Mouse (Mus musculus) MEL (cell line): ENCODE results near the gene Prkci. TPM values are rescaled to one million over a fixed set of nuclear protein-coding genes. Genes with fewer than 3 reads are reported as not detected.

Source experiments
- DNase-seq: peaks from one replicate; pipeline ENCODE4 v3.0.0; 2011; ENCODE audit warnings: low read depth, low spot score
- H3K27ac ChIP-seq: 2 replicates; pipeline ENCODE4 v1.5.1; 2012; ENCODE audit warnings: low read depth, mild to moderate bottlenecking, control low read depth, low read length, moderate library complexity; ENCODE audit not compliant: control insufficient read depth
- H3K27me3 ChIP-seq, 2 experiments: fragments of 150-350 bp in 1 of 2; sonication (generic) in 1 of 2; 2 replicates each; pipeline ENCODE4 v1.6.1; 2012; ENCODE audit warnings: low read length in 2 of 2, mild to moderate bottlenecking in 2 of 2, improper control_type of control experiment in 1 of 2, moderate library complexity in 1 of 2; ENCODE audit not compliant: insufficient read depth in 2 of 2, control insufficient read depth in 1 of 2
- H3K36me3 ChIP-seq, 2 experiments: 2 replicates each; pipeline ENCODE4 v1.6.1; 2012 to 2014; ENCODE audit warnings: low read length in 2 of 2, improper control_type of control experiment in 1 of 2, inconsistent platforms in 1 of 2, mild to moderate bottlenecking in 1 of 2; ENCODE audit not compliant: insufficient read depth in 2 of 2, control insufficient read depth in 1 of 2
- H3K4me1 ChIP-seq, 2 experiments: fragments of 150-350 bp in 1 of 2; sonication (generic) in 1 of 2; 2 replicates each; pipeline ENCODE4 v1.6.1; 2012; ENCODE audit warnings: low read length in 2 of 2, improper control_type of control experiment in 1 of 2, mild to moderate bottlenecking in 1 of 2; ENCODE audit not compliant: insufficient read depth in 2 of 2, control insufficient read depth in 1 of 2
- H3K4me3 ChIP-seq, 2 experiments: fragments of 150-350 bp in 1 of 2; sonication (generic) in 1 of 2; 2 replicates each; pipeline ENCODE4 v1.5.1; 2012; ENCODE audit warnings: low read depth in 2 of 2, low read length in 2 of 2, mild to moderate bottlenecking in 2 of 2, moderate library complexity in 2 of 2, control low read depth in 1 of 2, improper control_type of control experiment in 1 of 2; ENCODE audit not compliant: control insufficient read depth in 1 of 2, insufficient read depth in 1 of 2
- H3K79me2 ChIP-seq: 2 replicates; pipeline ENCODE4 v1.6.1; 2012; ENCODE audit warnings: mild to moderate bottlenecking, low read length, moderate library complexity; ENCODE audit not compliant: control insufficient read depth, poor library complexity, insufficient read depth
- H3K9ac ChIP-seq: 2 replicates; pipeline ENCODE4 v1.6.1; 2012; ENCODE audit warnings: low read depth, mild to moderate bottlenecking, control low read depth, low read length, moderate library complexity; ENCODE audit not compliant: control insufficient read depth, poor library complexity, severe bottlenecking
- H3K9me3 ChIP-seq: fragments of 150-350 bp; sonication (generic); replicated peaks from 2 replicates; pipeline ENCODE4 v1.6.1; 2012; ENCODE audit warnings: mild to moderate bottlenecking, low read length, improper control_type of control experiment, moderate library complexity; ENCODE audit not compliant: insufficient read depth
- BHLHE40 ChIP-seq: IDR thresholded peaks from 2 replicates; pipeline ENCODE4 v1.6.1; 2012; ENCODE audit warnings: low read depth, mild to moderate bottlenecking, inconsistent platforms, low read length, improper control_type of control experiment, borderline replicate concordance
- CHD1 ChIP-seq: IDR thresholded peaks from 2 replicates; pipeline ENCODE4 v1.6.1; 2012; ENCODE audit warnings: low read depth, mild to moderate bottlenecking, inconsistent platforms, low read length, improper control_type of control experiment
- CHD2 ChIP-seq: IDR thresholded peaks from 2 replicates; pipeline ENCODE4 v1.6.1; 2011; ENCODE audit warnings: low read length, improper control_type of control experiment
- CTCF ChIP-seq, 3 experiments: IDR thresholded peaks in 2 of 3; conservative IDR thresholded peaks in 1 of 3; 2 replicates each; pipeline ENCODE4 v1.5.1; 2011 to 2012; ENCODE audit warnings: low read length in 3 of 3, low read depth in 2 of 3, mild to moderate bottlenecking in 2 of 3, improper control_type of control experiment in 1 of 3, inconsistent platforms in 1 of 3, mixed read lengths in 1 of 3, moderate library complexity in 1 of 3; ENCODE audit not compliant: control insufficient read depth in 1 of 3, insufficient read depth in 1 of 3, poor library complexity in 1 of 3, severe bottlenecking in 1 of 3
- ELF1 ChIP-seq: IDR thresholded peaks from 2 replicates; pipeline ENCODE4 v1.6.1; 2014; ENCODE audit warnings: low read depth, mild to moderate bottlenecking, inconsistent platforms, low read length, improper control_type of control experiment, moderate library complexity
- EP300 ChIP-seq, 2 experiments: IDR thresholded peaks; 2 replicates each; pipeline ENCODE4 v1.6.1; 2011; ENCODE audit warnings: improper control_type of control experiment in 2 of 2, low read length in 2 of 2, low read depth in 1 of 2, mild to moderate bottlenecking in 1 of 2
- ETS1 ChIP-seq: IDR thresholded peaks from 2 replicates; pipeline ENCODE4 v1.6.1; 2012; ENCODE audit warnings: low read depth, mild to moderate bottlenecking, inconsistent platforms, low read length, improper control_type of control experiment, moderate library complexity
- GABPA ChIP-seq: IDR thresholded peaks from 2 replicates; pipeline ENCODE4 v1.6.1; 2012; ENCODE audit warnings: low read depth, mild to moderate bottlenecking, inconsistent platforms, low read length, improper control_type of control experiment, moderate library complexity
- GATA1 ChIP-seq: IDR thresholded peaks from 2 replicates; pipeline ENCODE4 v1.6.1; 2011; ENCODE audit warnings: low read depth, low read length, improper control_type of control experiment
- JUND ChIP-seq: IDR thresholded peaks from 2 replicates; pipeline ENCODE4 v1.6.1; 2011; ENCODE audit warnings: low read depth, mild to moderate bottlenecking, improper control_type of control experiment, low read length
- KAT2A ChIP-seq: conservative IDR thresholded peaks from 2 replicates; pipeline ENCODE4 v1.6.1; 2012; ENCODE audit warnings: low read depth, low read length, improper control_type of control experiment, inconsistent platforms
- MAX ChIP-seq: IDR thresholded peaks from 2 replicates; pipeline ENCODE4 v1.6.1; 2011; ENCODE audit warnings: low read length, improper control_type of control experiment
- MYB ChIP-seq: IDR thresholded peaks from 2 replicates; pipeline ENCODE4 v1.6.1; 2011; ENCODE audit warnings: mild to moderate bottlenecking, low read depth, low read length, improper control_type of control experiment
- MYC ChIP-seq: IDR thresholded peaks from 2 replicates; pipeline ENCODE4 v1.6.1; 2011; ENCODE audit warnings: low read depth, mild to moderate bottlenecking, low read length, improper control_type of control experiment, moderate library complexity
- NRF1 ChIP-seq: IDR thresholded peaks from 2 replicates; pipeline ENCODE4 v1.6.1; 2014; ENCODE audit warnings: low read depth, mild to moderate bottlenecking, inconsistent platforms, low read length, improper control_type of control experiment, moderate library complexity; ENCODE audit not compliant: poor library complexity, insufficient read depth, severe bottlenecking
- POLR2A ChIP-seq, 2 experiments: IDR thresholded peaks; 2 replicates each; pipeline ENCODE4 v1.6.1; 2011 to 2012; ENCODE audit warnings: low read length in 2 of 2, mild to moderate bottlenecking in 2 of 2, control low read depth in 1 of 2, improper control_type of control experiment in 1 of 2, low read depth in 1 of 2, moderate library complexity in 1 of 2; ENCODE audit not compliant: control insufficient read depth in 1 of 2, insufficient read depth in 1 of 2, poor library complexity in 1 of 2
- POLR2AphosphoS5 ChIP-seq: IDR thresholded peaks from 2 replicates; pipeline ENCODE4 v1.6.1; 2012; ENCODE audit warnings: low read depth, borderline replicate concordance, mild to moderate bottlenecking, inconsistent platforms, low read length, moderate library complexity, mixed read lengths
- RAD21 ChIP-seq: IDR thresholded peaks from 2 replicates; pipeline ENCODE4 v1.6.1; 2011; ENCODE audit warnings: mild to moderate bottlenecking, low read depth, low read length, improper control_type of control experiment
- SMC3 ChIP-seq: IDR thresholded peaks from 2 replicates; pipeline ENCODE4 v1.6.1; 2011; ENCODE audit warnings: low read depth, low read length, improper control_type of control experiment
- TBP ChIP-seq: IDR thresholded peaks from 2 replicates; pipeline ENCODE4 v1.8.0; 2011; ENCODE audit warnings: low read depth, low read length, improper control_type of control experiment
- UBTF ChIP-seq: IDR thresholded peaks from 2 replicates; pipeline ENCODE4 v1.6.1; 2012; ENCODE audit warnings: low read depth, mild to moderate bottlenecking, inconsistent platforms, low read length, improper control_type of control experiment, moderate library complexity, borderline replicate concordance; ENCODE audit not compliant: insufficient read depth
- USF1 ChIP-seq: IDR thresholded peaks from 2 replicates; pipeline ENCODE4 v1.6.1; 2014; ENCODE audit warnings: low read depth, mild to moderate bottlenecking, inconsistent platforms, low read length, improper control_type of control experiment, moderate library complexity
- ZC3H11A ChIP-seq: IDR thresholded peaks from 2 replicates; pipeline ENCODE4 v1.6.1; 2012; ENCODE audit warnings: low read depth, mild to moderate bottlenecking, inconsistent platforms, low read length, improper control_type of control experiment
- ZKSCAN1 ChIP-seq: IDR thresholded peaks from 2 replicates; pipeline ENCODE4 v1.6.1; 2012; ENCODE audit warnings: low read depth, mild to moderate bottlenecking, inconsistent platforms, low read length, improper control_type of control experiment, moderate library complexity
- ZMIZ1 ChIP-seq: IDR thresholded peaks from 2 replicates; pipeline ENCODE4 v1.6.1; 2012; ENCODE audit warnings: low read depth, mild to moderate bottlenecking, inconsistent platforms, low read length, improper control_type of control experiment, moderate library complexity
- polyA plus RNA-seq, 2 experiments: library from polyadenylated mRNA; stranded (reverse) in 1 of 2; unstranded in 1 of 2; fragments of >175 nt in 1 of 2; fragments of >200 nt in 1 of 2; gene quantifications; 2 replicates each; pipeline versions ENCODE4 v1.2.1 to v1.2.4; 2012; ENCODE audit warnings: low replicate concordance in 2 of 2, low read depth in 1 of 2; ENCODE audit not compliant: insufficient read length in 2 of 2, insufficient read depth in 1 of 2, missing spikeins in 1 of 2
- total RNA-seq: library from RNA; depleted of rRNA; stranded (reverse); fragments of 300-350 nt; gene quantifications from 2 replicates; pipeline ENCODE4 v1.2.3, GENCODE M21; 2012

Gene Prkci
- total and polyA plus RNA-seq, 3 experiments = 9.0 to 18.3 TPM; not detected in 1

DNA sequence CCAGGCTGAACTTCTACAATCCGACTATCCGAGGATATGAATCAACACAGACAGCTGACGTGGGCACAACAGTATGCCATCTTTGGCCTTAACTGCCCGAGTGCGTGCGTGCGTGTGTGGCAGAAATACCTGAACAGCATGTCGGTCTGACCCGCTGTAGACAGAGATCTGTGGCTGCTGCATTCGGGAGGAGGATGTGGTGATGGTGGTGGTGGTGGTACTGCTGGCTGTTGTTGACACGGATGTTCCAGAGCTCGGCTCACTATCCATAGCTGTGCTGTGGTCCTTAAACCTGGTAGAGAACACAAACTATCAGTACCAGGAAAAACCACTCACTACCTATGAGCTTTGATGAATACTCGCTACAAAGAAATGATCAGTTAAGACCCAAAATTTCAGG lies 29.9 kb upstream of the Prkci start:
- no peak for TF ChIP-seq ELF1
- no peak for TF ChIP-seq GABPA
- no peak for TF ChIP-seq KAT2A
- H3K27ac ChIP-seq = no peak overlapping the region
- H3K79me2 ChIP-seq = peaks cover 25% of the 10 kb centered on the region
- no peak for DNase-seq
- no peak overlapping the region for H3K9ac ChIP-seq
- no peak overlapping the region for H3K4me3 ChIP-seq
- H3K27me3 ChIP-seq = no peaks in the 10 kb centered on the region
- peaks cover 14 to 17% of the 10 kb centered on the region in 2 experiments for H3K36me3 ChIP-seq
- H3K4me1 ChIP-seq = peaks cover 2 to 13% of the 10 kb centered on the region in 2 experiments; a peak in 2 of 4 replicates
- no peaks in the 10 kb centered on the region for H3K9me3 ChIP-seq

DNA sequence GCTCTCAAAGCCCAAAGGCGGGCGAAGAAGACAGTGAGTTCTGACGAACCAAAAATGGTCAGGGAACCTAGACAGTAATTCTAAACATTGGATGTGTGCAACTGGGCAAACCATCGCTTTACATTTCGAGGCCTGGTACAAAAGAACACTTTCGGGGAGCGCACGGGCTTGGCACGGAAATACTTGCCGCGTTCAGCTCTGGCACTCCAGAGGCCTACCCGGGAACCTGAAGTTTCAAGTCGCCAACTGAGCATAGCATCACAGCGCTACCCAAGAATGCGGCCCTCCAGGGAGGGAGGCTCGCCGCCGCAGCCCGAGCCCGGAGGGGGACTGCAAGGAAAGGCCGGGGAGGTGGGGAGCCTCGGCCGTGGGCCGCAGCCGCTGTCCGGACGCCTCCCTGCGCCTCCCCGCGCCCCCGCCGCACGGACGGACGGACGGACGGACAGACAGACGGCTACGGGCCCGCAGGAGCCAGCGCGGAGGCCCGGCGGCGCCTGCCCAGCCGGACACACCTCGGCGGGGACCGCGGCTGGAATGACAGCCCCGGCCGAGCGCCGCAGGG lies 26.9 kb upstream of the Prkci start:
- peak; percentile 73 for DNase-seq
- TF ChIP-seq UBTF (0 out of 2 replicates have a peak, but pooled peaks have one; percentile 56), SMC3 (no peak), USF1 (no peak)
- H3K9me3 ChIP-seq = no peaks in the 10 kb centered on the region
- peaks cover 25% of the 10 kb centered on the region for H3K79me2 ChIP-seq
- no peaks in the 10 kb centered on the region for H3K27me3 ChIP-seq
- H3K27ac ChIP-seq = peak overlapping the region; percentile 33
- H3K4me3 ChIP-seq = peak overlapping the region; percentile 87 to 89
- H3K36me3 ChIP-seq = peaks cover 8 to 14% of the 10 kb centered on the region in 2 experiments
- peak overlapping the region; percentile 92 for H3K9ac ChIP-seq
- peaks cover 2 to 13% of the 10 kb centered on the region in 2 experiments; a peak in 2 of 4 replicates for H3K4me1 ChIP-seq

- DNase-seq = peak; percentile 97
- TF ChIP-seq BHLHE40 (peak; percentile 92), MYB (no peak), TBP (peak; percentile 59; the same call in 1 of the 2 replicates), EP300 (IDR thresholded peaks at IDR 0.05; ENCODE audit: low read depth in 1 of 2, low read length in 2 of 2) (no peak), CTCF (IDR thresholded peaks at IDR 0.05 in 2 of 3, conservative IDR thresholded peaks at IDR 0.05 in 1 of 3; ENCODE audit: control insufficient read depth in 1 of 3, insufficient read depth in 1 of 3, low read depth in 2 of 3, low read length in 3 of 3, poor library complexity in 1 of 3, severe bottlenecking in 1 of 3) (no peak), POLR2A (IDR thresholded peaks at IDR 0.05; ENCODE audit: control insufficient read depth in 1 of 2, insufficient read depth in 1 of 2, low read depth in 1 of 2, low read length in 2 of 2, poor library complexity in 1 of 2) (peak; percentile 73 to 85), CHD1 (no peak), SMC3 (no peak), GABPA (no peak), ZMIZ1 (no peak; the same call in 1 of the 2 replicates), ELF1 (peak; percentile 89), MYC (no peak), MAX (peak; percentile 69), ETS1 (no peak), CHD2 (no peak), KAT2A (no peak; the same call in 1 of the 2 replicates), GATA1 (no peak), ZKSCAN1 (no peak), RAD21 (no peak), POLR2AphosphoS5 (no peak), JUND (no peak), NRF1 (peak; percentile 80), ZC3H11A (no peak)
These were observed 26.4 kb upstream of the Prkci start, which contains the start of gene Phc3 for GRCm38 (mm10) chr3:30969104-30969581. Gene Phc3 (minus strand): TSS chr3:30969415.

More at GRCm38 (mm10) chr3:30969104-30969581, 26.4 kb upstream of the Prkci start, which contains the start of gene Phc3:
- peak within 1 kb of the TSS; percentile 38 for H3K27ac ChIP-seq
- no peaks in the 10 kb centered on the region for H3K9me3 ChIP-seq
- H3K36me3 ChIP-seq = peaks cover 8 to 14% of the 10 kb centered on the region in 2 experiments
- H3K4me3 ChIP-seq = peak within 1 kb of the TSS; percentile 87 to 89
- no peaks in the 10 kb centered on the region for H3K27me3 ChIP-seq
- H3K4me1 ChIP-seq = peaks cover 2 to 13% of the 10 kb centered on the region in 2 experiments; a peak in 2 of 4 replicates
- H3K9ac ChIP-seq = peak within 1 kb of the TSS; percentile 92
- H3K79me2 ChIP-seq = peaks cover 25% of the 10 kb centered on the region
